Mouse (Mus musculus): ENCODE measurements around the gene Cbx4.
A peak's percentile ranks its signal among the peaks of the same experiment; 100 is the strongest.

GRCm38 (mm10) chr11:119058041-119058995 is 27.7 kb downstream of the Cbx4 start:
- TF ChIP-seq CTCF (IDR thresholded peaks at IDR 0.05) (peak; percentile 76), EP300 (IDR thresholded peaks at IDR 0.05) (no peak)

All from lung, postnatal 0 days (tissue).